Mouse (Mus musculus) neural tube, embryonic 13.5 days (tissue): ENCODE data around the gene A430005L14Rik. TPM values are rescaled to one million over a fixed set of nuclear protein-coding genes. Genes with fewer than 3 reads are reported as not detected.

ENCODE experiments used
- ATAC-seq: fragments of 200-750 bp; cut with Nextera tagmentation; 2 replicates; pipeline ENCODE4 v1.8.0; 2017; ENCODE audit warnings: low read depth, mild to moderate bottlenecking, moderate TSS enrichment, moderate library complexity
- H3K27ac ChIP-seq: fragments of 300-500 bp; sonication (generic); replicated peaks from 2 replicates; pipeline ENCODE4 v1.5.1; 2015; ENCODE audit warnings: moderate library complexity, mild to moderate bottlenecking, inconsistent platforms
- H3K27me3 ChIP-seq: fragments of 300-500 bp; sonication (generic); 2 replicates; pipeline ENCODE4 v1.6.1; 2015; ENCODE audit warnings: mild to moderate bottlenecking, inconsistent platforms
- H3K36me3 ChIP-seq: fragments of 300-500 bp; sonication (generic); 2 replicates; pipeline ENCODE4 v1.6.1; 2015; ENCODE audit warnings: mild to moderate bottlenecking, inconsistent platforms
- H3K4me1 ChIP-seq: fragments of 300-500 bp; sonication (generic); replicated peaks from 2 replicates; pipeline ENCODE4 v1.6.1; 2015; ENCODE audit warnings: inconsistent platforms
- H3K4me2 ChIP-seq: fragments of 300-500 bp; sonication (generic); 2 replicates; pipeline ENCODE4 v1.6.1; 2015; ENCODE audit warnings: inconsistent platforms, mild to moderate bottlenecking, moderate library complexity
- H3K4me3 ChIP-seq: fragments of 300-500 bp; sonication (generic); 2 replicates; pipeline ENCODE4 v1.5.1; 2015; ENCODE audit warnings: mild to moderate bottlenecking, inconsistent platforms
- H3K9ac ChIP-seq: fragments of 300-500 bp; sonication (generic); 2 replicates; pipeline ENCODE4 v1.6.1; 2015; ENCODE audit warnings: moderate library complexity, mild to moderate bottlenecking, inconsistent platforms
- H3K9me3 ChIP-seq: fragments of 300-500 bp; sonication (generic); 2 replicates; pipeline ENCODE4 v1.6.1; 2016; ENCODE audit warnings: inconsistent platforms
- WGBS: fragments of 180-500 bp; shearing (Covaris S2); methylation state at CpG from one replicate; pipeline ENCODE4 v1.1.7; 2015; 5-methylcytosine and 5-hydroxymethylcytosine counted together
- polyA plus RNA-seq: library from polyadenylated mRNA; unstranded; fragments of >200 nt; fragmentation: Nextera tagmentation; extraction: Ambion mirVana; gene quantifications from 2 replicates; pipeline ENCODE4 v1.2.1, GENCODE M21; 2015

Gene A430005L14Rik
- polyA plus RNA-seq, 1 experiment from 2014 or later: 60.9 TPM

DNA sequence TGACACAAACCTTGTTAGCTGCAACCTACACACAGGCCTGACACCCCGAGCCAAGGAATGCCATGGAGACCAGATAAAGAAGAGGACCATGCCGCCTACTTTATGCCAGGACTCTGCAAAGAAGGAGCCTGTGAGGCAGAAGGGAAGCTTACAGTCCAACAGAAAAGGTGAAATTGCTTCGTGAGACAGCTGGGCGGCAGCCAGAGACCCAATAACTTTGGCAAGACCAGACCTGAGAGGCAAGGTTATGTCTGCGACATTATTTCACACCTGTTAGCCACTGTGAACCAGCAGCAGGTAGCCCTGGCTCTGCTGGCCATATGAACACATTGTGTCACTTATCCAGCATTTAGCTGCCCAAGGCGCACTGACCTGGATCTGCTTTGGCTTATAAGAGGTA lies 11.3 kb upstream of the A430005L14Rik start:
- Histone ChIP-seq H3K9ac (no peak overlapping the region), H3K4me3 (no peak overlapping the region), H3K4me1 (peaks cover 29% of the 10 kb centered on the region), H3K9me3 (no peaks in the 10 kb centered on the region), H3K36me3 (no peaks in the 10 kb centered on the region), H3K4me2 (no peak overlapping the region), H3K27me3 (peaks cover 23% of the 10 kb centered on the region), H3K27ac (no peak overlapping the region)
- ATAC-seq: no peak
- WGBS: 82% methylated on average over 6 of the region's 6 CpGs

DNA sequence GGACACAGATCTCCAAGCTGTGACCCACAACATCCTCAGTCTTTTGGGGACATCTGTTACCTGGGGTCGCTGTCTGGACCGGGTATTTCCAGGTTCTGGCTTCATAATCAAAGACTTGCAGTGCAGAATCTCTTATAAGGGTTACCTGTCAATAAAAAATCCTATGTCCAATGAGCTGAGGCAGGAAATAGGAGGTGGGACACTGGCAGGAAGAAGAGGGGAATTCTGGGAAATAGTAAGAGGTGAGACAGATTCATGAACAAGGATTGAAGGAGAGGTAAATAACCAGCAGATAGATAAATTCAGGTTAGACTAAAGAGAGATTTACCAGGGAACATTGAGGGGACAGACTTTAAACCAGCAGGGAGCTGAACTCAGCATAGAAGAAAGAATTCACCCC lies 6.7 kb upstream of the A430005L14Rik start:
- H3K36me3 ChIP-seq: no peaks in the 10 kb centered on the region
- H3K27ac ChIP-seq: no peak overlapping the region
- no peak overlapping the region for H3K4me3 ChIP-seq
- H3K9ac ChIP-seq: no peak overlapping the region
- no peak for ATAC-seq
- 74% methylated on average over 2 of the region's 2 CpGs for WGBS
- peaks cover 17% of the 10 kb centered on the region for H3K4me1 ChIP-seq
- H3K4me2 ChIP-seq: no peak overlapping the region
- H3K27me3 ChIP-seq: peaks cover 29% of the 10 kb centered on the region
- no peaks in the 10 kb centered on the region for H3K9me3 ChIP-seq

DNA sequence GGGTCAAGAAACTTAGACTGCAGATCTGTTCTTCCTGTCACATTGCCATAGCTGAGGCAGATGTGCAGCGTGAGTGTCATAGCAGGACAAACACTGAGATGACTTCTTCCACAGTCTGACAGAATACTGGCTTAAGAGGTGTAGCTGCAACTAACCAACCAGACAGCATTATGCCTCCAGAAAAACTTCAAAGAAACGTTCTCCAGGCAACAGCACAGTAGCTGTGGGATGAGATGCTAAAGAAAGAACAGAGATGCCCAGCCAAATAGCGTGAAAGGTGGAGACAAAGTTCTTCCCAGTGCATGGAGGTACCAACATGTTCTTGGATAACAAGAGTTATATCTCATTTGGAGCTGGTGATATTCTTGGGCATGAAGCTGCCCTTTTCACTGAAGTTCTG lies 5.9 kb upstream of the A430005L14Rik start:
- Histone ChIP-seq H3K9me3 (no peaks in the 10 kb centered on the region), H3K27me3 (peaks cover 24% of the 10 kb centered on the region), H3K36me3 (no peaks in the 10 kb centered on the region), H3K27ac (peak overlapping the region; percentile 70; the same call in 1 of the 2 replicates), H3K9ac (no peak overlapping the region), H3K4me1 (peaks cover 24% of the 10 kb centered on the region), H3K4me3 (no peak overlapping the region), H3K4me2 (no peak overlapping the region)
- WGBS: 69% methylated on average over 3 of the region's 3 CpGs
- no peak for ATAC-seq

DNA sequence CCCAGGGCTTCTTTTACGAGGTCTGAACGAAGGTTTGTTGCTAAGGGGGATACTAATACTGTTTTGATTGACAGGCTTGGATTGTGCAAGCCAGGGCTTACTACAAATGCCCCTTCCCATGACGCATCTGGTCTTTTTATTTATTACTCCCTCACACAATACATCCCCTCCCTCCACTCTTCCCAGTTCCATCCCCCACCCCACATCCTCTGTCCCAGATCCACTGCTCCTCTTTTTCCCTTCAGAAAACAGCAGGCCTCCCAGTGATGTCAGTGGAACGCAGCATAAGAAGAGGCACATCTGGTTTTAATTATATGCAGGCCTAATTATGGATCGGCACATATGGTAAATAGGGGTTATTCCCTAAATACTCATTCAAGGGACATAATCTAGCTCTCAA lies 5.3 kb upstream of the A430005L14Rik start:
- WGBS: 22% methylated on average over 5 of the region's 5 CpGs
- no peak overlapping the region for H3K4me2 ChIP-seq
- peak; percentile 24; the same call in 1 of the 2 replicates for ATAC-seq
- H3K4me3 ChIP-seq: no peak overlapping the region
- peaks cover 19% of the 10 kb centered on the region for H3K27me3 ChIP-seq
- H3K9me3 ChIP-seq: no peaks in the 10 kb centered on the region
- H3K4me1 ChIP-seq: peaks cover 29% of the 10 kb centered on the region
- no peak overlapping the region for H3K9ac ChIP-seq
- H3K36me3 ChIP-seq: no peaks in the 10 kb centered on the region
- H3K27ac ChIP-seq: peak overlapping the region; percentile 70

DNA sequence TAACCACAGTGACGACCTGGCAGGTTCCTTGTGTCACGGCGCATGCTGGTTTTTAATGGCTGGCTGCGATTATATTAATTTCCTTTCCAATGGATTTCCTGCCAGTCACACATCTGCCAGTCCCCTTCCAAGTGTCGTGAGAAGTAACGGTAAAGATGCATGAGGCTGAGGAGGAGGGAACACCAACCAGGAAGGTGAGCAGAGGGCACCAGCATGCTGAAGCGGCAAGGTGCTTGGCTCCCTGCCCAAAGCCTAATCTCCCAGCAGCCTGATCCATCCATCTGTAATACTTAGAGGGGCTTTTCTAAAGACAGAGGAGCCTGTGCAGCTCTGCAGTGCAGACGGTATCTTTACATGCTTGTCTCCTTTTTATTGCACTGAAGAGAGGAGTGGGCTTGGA lies 1.4 kb upstream of the A430005L14Rik start:
- Histone ChIP-seq H3K36me3 (peaks cover 14% of the 10 kb centered on the region), H3K4me1 (peaks cover 48% of the 10 kb centered on the region), H3K4me3 (no peak overlapping the region), H3K9ac (no peak overlapping the region), H3K27ac (peak overlapping the region; percentile 93), H3K9me3 (no peaks in the 10 kb centered on the region), H3K27me3 (peaks cover 6% of the 10 kb centered on the region), H3K4me2 (no peak overlapping the region)
- ATAC-seq: no peak
- WGBS: 70% methylated on average over 8 of the region's 8 CpGs

DNA sequence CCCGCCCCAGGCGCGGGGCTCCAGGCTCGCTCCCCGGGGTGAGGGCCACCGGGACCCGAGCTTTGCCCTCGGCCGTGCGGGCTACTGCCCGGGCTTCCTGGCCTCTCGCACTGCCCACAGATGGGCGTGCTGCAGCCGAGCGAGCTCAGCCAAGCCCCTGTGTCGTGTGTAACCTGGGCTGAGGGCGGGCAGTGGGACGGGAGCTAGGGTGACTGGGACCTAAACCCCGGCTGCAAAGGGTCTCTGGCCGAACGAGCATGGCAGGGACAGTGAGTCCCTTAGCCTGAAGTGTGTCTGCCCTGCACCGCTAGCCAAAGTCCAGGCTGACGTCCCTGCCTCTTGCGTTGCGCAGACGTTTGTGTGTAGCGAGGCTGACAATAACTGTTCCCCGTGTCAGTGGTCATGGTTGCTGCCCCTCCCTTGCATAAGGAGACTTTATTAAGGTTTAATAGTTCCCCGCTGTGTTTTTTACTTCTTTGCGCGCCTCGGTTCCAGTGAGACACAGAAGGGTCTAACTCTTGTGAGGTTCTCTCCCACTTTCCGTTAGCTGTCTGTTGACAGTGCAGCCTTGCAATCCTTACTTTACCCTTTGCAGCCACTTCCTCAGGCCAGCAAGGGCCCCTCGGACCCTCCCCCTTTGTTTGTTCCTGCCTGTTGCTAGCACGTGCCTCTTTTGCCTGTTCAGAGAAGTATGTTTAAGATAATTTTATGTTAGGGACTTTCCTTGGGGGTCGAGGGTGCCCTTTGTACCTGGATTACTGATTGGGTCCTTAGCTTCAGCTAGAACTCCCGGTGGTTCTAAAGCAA lies 610 bp downstream of the A430005L14Rik start:
- peak overlapping the region; percentile 83 for H3K4me3 ChIP-seq
- peak overlapping the region; percentile 95 for H3K9ac ChIP-seq
- H3K4me2 ChIP-seq: peak overlapping the region; percentile 87
- peaks cover 34% of the 10 kb centered on the region for H3K36me3 ChIP-seq
- H3K27ac ChIP-seq: peak overlapping the region; percentile 93
- H3K9me3 ChIP-seq: no peaks in the 10 kb centered on the region
- peak; percentile 73 for ATAC-seq
- under 1% methylated on average over 37 of the region's 37 CpGs for WGBS
- H3K4me1 ChIP-seq: peaks cover 31% of the 10 kb centered on the region
- peaks cover 6% of the 10 kb centered on the region for H3K27me3 ChIP-seq

DNA sequence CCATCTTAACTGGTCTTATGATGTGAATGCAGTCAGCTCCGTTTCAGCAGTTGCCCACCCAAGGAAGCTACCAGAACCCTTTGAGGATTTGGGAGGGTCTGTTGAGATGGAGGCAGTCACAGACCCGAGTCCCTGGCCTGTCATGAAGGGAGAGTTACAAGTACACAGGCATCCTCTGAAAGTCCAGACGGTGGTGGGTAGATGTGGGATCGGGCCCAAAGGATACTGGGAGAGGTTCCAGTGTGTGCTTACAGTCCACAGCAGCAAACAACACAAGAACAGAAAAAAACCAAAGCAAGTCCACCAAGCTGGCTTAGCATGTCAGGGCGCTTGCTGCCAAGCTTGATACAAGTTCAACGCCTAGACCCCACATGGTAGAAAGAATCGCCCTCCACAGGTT lies 5.6 kb downstream of the A430005L14Rik start:
- WGBS: 85% methylated on average over 7 of the region's 7 CpGs
- H3K27ac ChIP-seq: no peak overlapping the region
- peaks cover 83% of the 10 kb centered on the region for H3K36me3 ChIP-seq

DNA sequence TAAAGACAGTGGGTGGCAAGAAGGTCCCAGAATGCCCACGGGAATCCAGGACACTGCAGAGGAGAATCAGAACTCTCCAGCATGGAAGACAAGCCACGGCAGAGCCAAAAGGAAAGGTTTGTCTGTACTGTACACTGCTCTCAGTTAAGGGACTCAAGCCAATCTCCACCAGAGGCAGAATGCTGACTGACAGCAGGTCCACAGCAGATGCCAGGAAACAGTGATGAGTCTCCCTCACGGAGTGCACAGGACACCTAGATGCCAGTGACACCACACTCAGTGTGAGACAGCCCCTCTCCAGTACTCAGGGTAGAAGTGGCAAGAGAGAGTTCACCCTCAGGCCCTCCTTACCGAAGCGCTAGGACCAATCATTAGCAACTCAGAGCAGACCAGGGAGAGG lies 9.6 kb downstream of the A430005L14Rik start:
- Histone ChIP-seq H3K27me3 (no peaks in the 10 kb centered on the region), H3K36me3 (peaks cover 96% of the 10 kb centered on the region), H3K9me3 (no peaks in the 10 kb centered on the region), H3K27ac (no peak overlapping the region), H3K9ac (no peak overlapping the region), H3K4me3 (no peak overlapping the region), H3K4me1 (no peaks in the 10 kb centered on the region), H3K4me2 (no peak overlapping the region)
- no peak for ATAC-seq
- WGBS: 91% methylated on average over 5 of the region's 5 CpGs

More for the DNA sequence above, 5.6 kb downstream of the A430005L14Rik start:
- H3K4me2 ChIP-seq: no peak overlapping the region
- H3K4me1 ChIP-seq: peaks cover 17% of the 10 kb centered on the region
- no peaks in the 10 kb centered on the region for H3K9me3 ChIP-seq
- no peak overlapping the region for H3K4me3 ChIP-seq
- H3K27me3 ChIP-seq: no peaks in the 10 kb centered on the region
- ATAC-seq: no peak
- no peak overlapping the region for H3K9ac ChIP-seq

DNA sequence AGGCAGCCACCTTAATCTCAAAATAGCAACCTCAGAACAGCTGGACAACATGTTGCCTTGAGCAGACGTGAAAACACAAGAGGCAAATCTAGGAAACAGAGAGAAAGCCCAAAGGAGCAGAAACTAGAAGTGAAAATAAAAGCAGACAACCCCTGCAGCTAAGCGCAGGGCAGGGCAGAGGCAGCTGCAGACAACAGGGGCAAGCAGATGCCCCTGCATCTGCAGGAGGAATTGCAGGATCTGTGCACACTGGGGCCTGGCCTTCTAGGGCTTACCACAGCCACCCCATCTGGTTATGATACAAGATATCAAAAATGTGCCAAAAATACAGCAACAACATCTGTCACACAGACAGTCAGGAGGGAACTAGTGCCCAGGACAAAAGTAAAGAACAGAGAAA lies 10.5 kb downstream of the A430005L14Rik start:
- no peak overlapping the region for H3K4me3 ChIP-seq
- ATAC-seq: no peak
- H3K4me2 ChIP-seq: no peak overlapping the region
- peaks cover 89% of the 10 kb centered on the region for H3K36me3 ChIP-seq
- H3K27me3 ChIP-seq: no peaks in the 10 kb centered on the region
- no peak overlapping the region for H3K27ac ChIP-seq
- 0 out of 2 replicates have a peak, but pooled peaks cover 1% of the 10 kb centered on the region for H3K4me1 ChIP-seq
- no peaks in the 10 kb centered on the region for H3K9me3 ChIP-seq
- H3K9ac ChIP-seq: no peak overlapping the region; the same call in 1 of the 2 replicates
- WGBS: 83% methylated on average over 2 of the region's 2 CpGs

DNA sequence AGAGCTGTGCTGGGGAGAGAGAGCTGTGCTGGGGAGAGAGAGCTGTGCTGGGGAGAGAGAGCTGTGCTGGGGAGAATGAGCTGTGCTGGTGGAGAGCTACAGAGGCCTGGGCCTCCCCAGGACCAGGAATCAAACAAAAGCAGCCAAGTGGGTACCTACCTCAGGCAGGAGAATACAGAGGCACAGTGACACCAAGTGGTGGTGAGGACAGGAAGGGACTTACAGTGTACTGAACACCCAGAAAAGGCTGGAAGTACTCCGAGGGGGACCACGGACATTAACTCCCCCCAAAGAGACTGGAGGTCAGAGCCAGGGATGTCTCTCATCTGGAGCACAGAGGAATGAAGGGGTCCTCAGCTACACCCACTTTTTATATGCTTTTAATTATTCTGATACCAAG lies 11.0 kb downstream of the A430005L14Rik start:
- Histone ChIP-seq H3K9ac (no peak overlapping the region), H3K4me1 (peaks cover 6% of the 10 kb centered on the region), H3K27me3 (no peaks in the 10 kb centered on the region), H3K27ac (no peak overlapping the region), H3K4me2 (no peak overlapping the region), H3K36me3 (peaks cover 84% of the 10 kb centered on the region), H3K4me3 (no peak overlapping the region), H3K9me3 (no peaks in the 10 kb centered on the region)
- WGBS: 86% methylated on average over 2 of the region's 2 CpGs
- peak; percentile 59; the same call in 1 of the 2 replicates for ATAC-seq

DNA sequence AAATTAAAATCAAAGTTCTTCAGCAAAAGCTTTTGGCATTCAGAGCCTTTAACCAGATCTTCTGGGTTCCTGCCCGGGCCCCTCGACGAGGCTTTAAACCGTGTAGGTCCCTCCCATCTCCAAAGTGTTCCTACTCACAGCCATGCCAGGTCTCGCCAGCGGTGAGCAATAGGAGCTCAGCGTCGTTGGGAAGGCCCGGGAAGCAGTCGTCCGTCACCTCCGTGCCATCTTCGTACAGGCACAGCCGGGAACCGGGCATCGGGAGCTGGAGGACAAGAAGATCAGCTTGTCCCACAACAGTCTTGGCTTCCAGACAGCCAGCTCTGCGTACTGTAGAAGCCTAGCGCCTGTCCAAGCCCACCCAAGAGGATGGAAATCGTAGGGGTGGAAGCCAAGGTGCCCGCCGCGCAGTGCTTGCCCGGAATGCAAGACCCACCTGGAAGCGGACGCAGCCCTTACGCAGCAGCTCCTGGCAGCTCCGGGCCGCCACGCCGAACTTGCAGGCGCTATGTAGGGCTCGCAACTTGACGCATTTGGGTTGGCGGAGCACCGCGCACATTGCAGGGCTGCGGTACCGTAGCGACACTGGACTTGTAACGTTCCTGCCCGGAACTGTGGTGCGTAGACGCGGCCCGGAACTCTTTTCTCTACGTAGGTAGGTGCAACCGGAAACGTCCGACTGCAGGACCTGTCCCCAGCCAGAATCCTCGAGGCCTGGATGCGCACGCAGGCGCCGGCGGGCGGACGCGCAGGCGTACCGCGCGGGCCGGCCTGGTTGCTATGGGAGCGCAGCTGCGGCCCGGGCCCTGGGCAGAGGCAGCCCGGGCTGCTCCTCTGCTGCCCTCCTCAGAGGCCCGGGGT lies 17.6 kb downstream of the A430005L14Rik start, which contains the start of the genes Dffb and Cep104:
Dffb (minus strand) TSS at position 696 of the 861 bp plus-strand sequence.
Cep104 (plus strand) TSS at position 764 of the 861 bp plus-strand sequence.
- ATAC-seq: peak; percentile 98
- Histone ChIP-seq H3K36me3 (peaks cover 35% of the 10 kb centered on the region), H3K27me3 (no peaks in the 10 kb centered on the region), H3K9me3 (no peaks in the 10 kb centered on the region), H3K4me3 (peak within 1 kb of the TSS; percentile 95), H3K9ac (peak within 1 kb of the TSS; percentile 93), H3K4me2 (peak within 1 kb of the TSS; percentile 97), H3K4me1 (peaks cover 45% of the 10 kb centered on the region), H3K27ac (peak within 1 kb of the TSS; percentile 82)
- WGBS: 2% methylated on average over 68 of the region's 68 CpGs

DNA sequence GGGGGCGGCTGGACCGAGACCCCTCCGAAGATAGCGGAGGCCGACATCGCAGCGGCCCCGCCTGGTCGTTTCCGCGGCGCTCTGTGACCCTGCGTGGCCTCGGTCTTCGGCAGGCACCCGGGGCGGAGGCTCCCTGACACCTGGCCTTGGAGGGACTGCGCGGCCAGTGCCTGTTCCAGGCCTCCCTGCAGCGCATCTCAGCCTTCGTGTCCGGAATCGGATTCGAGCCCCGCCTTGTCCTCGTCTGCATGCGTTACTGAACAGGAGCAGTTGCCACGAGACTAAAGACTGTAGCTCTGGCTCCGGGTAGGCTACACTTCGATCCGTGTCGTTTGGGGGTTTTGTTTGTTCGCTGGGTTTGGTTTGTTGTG lies 18.2 kb downstream of the A430005L14Rik start:
- under 1% methylated on average over 33 of the region's 33 CpGs for WGBS
- peak overlapping the region; percentile 97 for H3K4me2 ChIP-seq
- H3K9ac ChIP-seq: peak overlapping the region; percentile 93
- peaks cover 35% of the 10 kb centered on the region for H3K36me3 ChIP-seq
- peak overlapping the region; percentile 95 for H3K4me3 ChIP-seq
- H3K4me1 ChIP-seq: peaks cover 45% of the 10 kb centered on the region
- no peaks in the 10 kb centered on the region for H3K27me3 ChIP-seq
- H3K27ac ChIP-seq: peak overlapping the region; percentile 82
- peak; percentile 76 for ATAC-seq
- H3K9me3 ChIP-seq: no peaks in the 10 kb centered on the region
